Mouse (Mus musculus) adrenal gland, adult 10 weeks (tissue): ENCODE results near the gene Cetn3. TPM values are rescaled to one million over a fixed set of nuclear protein-coding genes. Genes with fewer than 3 reads are reported as not detected.

Experiments used
- polyA plus RNA-seq: library from polyadenylated mRNA; stranded (reverse); fragments of 350-450 nt; fragmentation: Illumina TruSeq; extraction: RNeasy Lipid Tissue Mini Kit (QIAGEN cat#74804); gene quantifications from one replicate; pipeline ENCODE4 v1.2.3, GENCODE M21; 2014; ENCODE audit warnings: low read depth, low replicate concordance

The Cetn3 gene
- polyA plus RNA-seq, result 419 TPM

GRCm38 (mm10) chr13:81782971-81783404, at the start of gene Cetn3:
Cetn3 (plus strand) TSS chr13:81783077.

Other genes with a start within 250 kb of the Cetn3 start
- gene Adgrv1, start 149.9 kb upstream of the Cetn3 start, polyA plus RNA-seq, result 3.7 TPM
- gene Lysmd3, start 125.4 kb upstream of the Cetn3 start, polyA plus RNA-seq, result 84.9 TPM
- gene Polr3g, start 72.1 kb upstream of the Cetn3 start, polyA plus RNA-seq, result 17.4 TPM
- 47.4 TPM for gene Mblac2, start 71.7 kb upstream of the Cetn3 start, polyA plus RNA-seq